Mouse (Mus musculus): ENCODE results near the gene Gpr4. TPM values are rescaled to one million over a fixed set of nuclear protein-coding genes. Genes with fewer than 3 reads are reported as not detected.

The Gpr4 gene
- polyA plus RNA-seq, 1 experiment from 2014 or later = 2.6 TPM

DNA sequence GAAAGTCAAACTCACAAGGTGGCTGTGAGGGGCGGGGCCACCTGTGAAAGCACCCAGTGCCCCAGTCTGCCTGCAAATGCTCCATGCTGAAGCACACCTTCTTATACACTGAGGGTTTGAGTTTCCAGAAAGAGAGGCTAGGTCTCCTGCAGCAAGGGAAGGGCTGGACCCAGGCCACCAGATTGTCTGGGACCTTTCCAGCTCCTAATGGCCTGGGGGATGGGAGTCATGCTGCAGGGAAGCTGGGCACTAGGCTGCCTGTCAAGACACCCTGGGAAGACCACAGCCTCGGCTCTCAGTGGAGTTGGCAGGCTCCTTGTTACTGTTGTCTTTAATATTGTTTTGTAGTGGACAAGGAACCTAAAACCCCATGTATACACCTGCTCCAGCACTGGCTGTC, 24.1 kb downstream of the Gpr4 start:
- Histone ChIP-seq H3K4me1 (replicated peaks; ENCODE audit: control insufficient read depth, insufficient read depth, low read length) (no peaks in the 10 kb centered on the region), H3K9me3 (ENCODE audit: control insufficient read depth, low read length) (no peaks in the 10 kb centered on the region), H3K4me3 (ENCODE audit: low read depth, low read length) (no peak overlapping the region), H3K36me3 (ENCODE audit: control insufficient read depth, insufficient read depth, low read length) (no peaks in the 10 kb centered on the region), H3K9ac (ENCODE audit: low read depth, low read length) (no peak overlapping the region), H3K27me3 (ENCODE audit: control insufficient read depth, insufficient read depth, low read length) (no peaks in the 10 kb centered on the region), H3K27ac (ENCODE audit: low read depth, low read length) (no peak overlapping the region), H3K4me2 (replicated peaks; ENCODE audit: low read depth, low read length) (no peak overlapping the region)
- ATAC-seq (ENCODE audit: low FRiP score) (no peak), DNase-seq (ENCODE audit: low spot score) (no peak)
- WGBS = 80% methylated on average over 2 of the region's 2 CpGs

DNA sequence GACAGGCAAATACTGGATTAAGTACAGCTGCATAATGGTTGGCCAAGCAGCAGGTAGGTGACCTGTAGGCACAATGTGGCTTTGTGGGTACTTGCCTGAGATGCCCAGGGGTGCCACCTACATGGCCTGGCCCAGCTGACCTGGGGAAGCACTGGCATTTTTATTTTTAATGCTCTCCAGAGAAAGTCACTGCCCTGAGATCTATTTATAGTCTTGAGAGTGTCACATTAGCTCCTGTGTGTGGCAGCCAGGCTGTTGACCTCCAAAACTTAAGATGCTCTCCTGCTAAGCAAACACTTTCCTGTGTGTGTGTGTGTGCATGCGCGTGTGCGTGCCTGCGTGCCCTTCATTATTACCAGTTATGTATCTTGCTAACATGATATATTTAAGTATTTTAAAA, 26.0 kb downstream of the Gpr4 start:
- no peak for ATAC-seq (ENCODE audit: low FRiP score)
- no peak overlapping the region for H3K4me2 ChIP-seq (replicated peaks; ENCODE audit: low read depth, low read length)
- no peak overlapping the region for H3K4me3 ChIP-seq (ENCODE audit: low read depth, low read length)
- no peak overlapping the region for H3K9ac ChIP-seq (ENCODE audit: low read depth, low read length)
- H3K4me1 ChIP-seq (replicated peaks; ENCODE audit: control insufficient read depth, insufficient read depth, low read length) = no peaks in the 10 kb centered on the region
- H3K36me3 ChIP-seq (ENCODE audit: control insufficient read depth, insufficient read depth, low read length) = no peaks in the 10 kb centered on the region
- WGBS = 98% methylated on average over 4 of the region's 4 CpGs
- no peak overlapping the region for H3K27ac ChIP-seq (ENCODE audit: low read depth, low read length)
- no peaks in the 10 kb centered on the region for H3K27me3 ChIP-seq (ENCODE audit: control insufficient read depth, insufficient read depth, low read length)
- no peaks in the 10 kb centered on the region for H3K9me3 ChIP-seq (ENCODE audit: control insufficient read depth, low read length)
- DNase-seq (ENCODE audit: low spot score) = no peak

DNA sequence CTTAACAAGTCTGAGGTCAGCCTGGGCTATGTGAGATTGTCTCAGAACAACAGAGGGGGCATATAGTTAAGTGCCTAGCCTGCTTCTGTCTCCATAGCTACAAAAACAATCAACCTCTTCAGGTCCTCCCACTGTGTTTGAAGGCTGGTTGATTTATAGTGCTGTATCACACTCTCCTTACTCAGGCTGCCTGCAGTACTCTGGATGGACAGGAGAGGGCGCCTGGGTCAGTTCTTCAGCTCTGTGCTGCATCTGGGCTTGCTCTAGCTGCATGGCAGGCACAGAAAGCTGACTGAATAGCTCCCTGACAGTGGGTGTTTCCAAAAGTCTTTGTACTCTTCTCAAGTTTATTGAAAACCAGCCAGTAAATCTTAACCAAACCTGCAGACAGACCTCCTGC, 27.1 kb downstream of the Gpr4 start:
- peak; percentile 95 for DNase-seq (ENCODE audit: low spot score)
- H3K36me3 ChIP-seq (ENCODE audit: control insufficient read depth, insufficient read depth, low read length) = 0 out of 2 replicates have a peak, but pooled peaks cover under 1% of the 10 kb centered on the region
- WGBS = 0% methylated on average over 1 of the region's 1 CpGs
- H3K9me3 ChIP-seq (ENCODE audit: control insufficient read depth, low read length) = no peaks in the 10 kb centered on the region
- H3K27me3 ChIP-seq (ENCODE audit: control insufficient read depth, insufficient read depth, low read length) = no peaks in the 10 kb centered on the region
- no peak overlapping the region for H3K9ac ChIP-seq (ENCODE audit: low read depth, low read length)
- no peaks in the 10 kb centered on the region for H3K4me1 ChIP-seq (replicated peaks; ENCODE audit: control insufficient read depth, insufficient read depth, low read length)
- no peak overlapping the region for H3K4me2 ChIP-seq (replicated peaks; ENCODE audit: low read depth, low read length)
- no peak overlapping the region for H3K4me3 ChIP-seq (ENCODE audit: low read depth, low read length)
- no peak overlapping the region for H3K27ac ChIP-seq (ENCODE audit: low read depth, low read length)
- ATAC-seq (ENCODE audit: low FRiP score) = peak; percentile 94

DNA sequence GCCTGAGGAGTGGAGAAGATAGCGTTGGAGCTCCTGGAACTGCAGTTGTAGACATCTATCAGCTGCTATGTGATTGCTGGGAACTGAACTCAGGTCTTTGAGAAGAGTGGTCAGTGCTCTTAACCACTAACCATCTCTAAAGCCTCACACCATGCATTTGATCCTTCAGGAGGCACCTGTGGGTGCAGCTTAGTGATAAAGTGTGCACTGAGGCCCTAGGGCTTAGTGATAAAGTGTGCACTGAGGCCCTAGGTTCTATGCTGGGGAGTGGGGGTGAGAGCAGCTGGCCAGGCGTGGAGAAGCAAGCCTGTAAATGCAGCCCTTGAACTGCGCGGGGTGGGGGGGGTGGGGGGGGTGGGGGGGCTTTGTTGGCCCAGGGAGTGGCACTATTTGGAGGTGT, 27.6 kb downstream of the Gpr4 start:
- 0 out of 2 replicates have a peak, but pooled peaks have one; percentile 4 for ATAC-seq (ENCODE audit: low FRiP score)
- no peaks in the 10 kb centered on the region for H3K4me1 ChIP-seq (replicated peaks; ENCODE audit: control insufficient read depth, insufficient read depth, low read length)
- 79% methylated on average over 1 of the region's 4 CpGs for WGBS
- H3K36me3 ChIP-seq (ENCODE audit: control insufficient read depth, insufficient read depth, low read length) = 0 out of 2 replicates have a peak, but pooled peaks cover 3% of the 10 kb centered on the region
- H3K9ac ChIP-seq (ENCODE audit: low read depth, low read length) = no peak overlapping the region
- H3K27ac ChIP-seq (ENCODE audit: low read depth, low read length) = no peak overlapping the region
- H3K27me3 ChIP-seq (ENCODE audit: control insufficient read depth, insufficient read depth, low read length) = no peaks in the 10 kb centered on the region
- H3K9me3 ChIP-seq (ENCODE audit: control insufficient read depth, low read length) = no peaks in the 10 kb centered on the region
- DNase-seq (ENCODE audit: low spot score) = no peak
- no peak overlapping the region for H3K4me3 ChIP-seq (ENCODE audit: low read depth, low read length)
- H3K4me2 ChIP-seq (replicated peaks; ENCODE audit: low read depth, low read length) = no peak overlapping the region

DNA sequence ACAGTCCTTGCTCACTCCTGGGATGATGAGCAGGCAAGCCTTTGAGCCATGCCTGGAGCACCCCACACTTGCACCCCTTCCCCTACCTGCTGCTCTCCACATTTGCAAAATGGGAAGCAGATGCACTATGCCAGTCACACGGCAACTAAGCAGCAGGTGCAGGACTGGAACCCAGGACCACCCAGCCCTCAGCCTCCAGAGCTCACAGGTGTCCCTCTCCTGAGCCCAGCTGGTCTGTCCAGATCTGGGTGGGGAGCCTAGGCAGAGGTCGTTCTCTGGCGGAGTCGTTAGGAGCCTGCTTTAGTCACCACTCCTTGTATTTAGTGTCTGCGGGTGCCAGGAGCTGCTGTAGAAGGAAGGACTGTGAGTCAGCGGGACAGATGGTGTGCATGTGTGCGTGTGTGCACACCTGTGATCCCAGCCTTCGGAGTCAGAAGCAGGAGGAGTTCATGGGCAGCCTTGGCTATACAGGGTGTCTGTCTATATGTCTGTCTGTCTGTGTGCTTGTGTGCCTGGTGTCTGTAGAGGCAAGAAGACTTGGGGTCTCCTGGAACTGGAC, 28.6 kb downstream of the Gpr4 start:
- H3K9me3 ChIP-seq (ENCODE audit: control insufficient read depth, low read length) = no peaks in the 10 kb centered on the region
- WGBS = 92% methylated on average over 8 of the region's 8 CpGs
- no peak overlapping the region for H3K9ac ChIP-seq (ENCODE audit: low read depth, low read length)
- no peaks in the 10 kb centered on the region for H3K27me3 ChIP-seq (ENCODE audit: control insufficient read depth, insufficient read depth, low read length)
- no peaks in the 10 kb centered on the region for H3K4me1 ChIP-seq (replicated peaks; ENCODE audit: control insufficient read depth, insufficient read depth, low read length)
- no peak overlapping the region for H3K4me2 ChIP-seq (replicated peaks; ENCODE audit: low read depth, low read length)
- no peak overlapping the region for H3K27ac ChIP-seq (ENCODE audit: low read depth, low read length)
- H3K4me3 ChIP-seq (ENCODE audit: low read depth, low read length) = no peak overlapping the region
- DNase-seq (ENCODE audit: low spot score) = no peak
- no peak for ATAC-seq (ENCODE audit: low FRiP score)
- H3K36me3 ChIP-seq (ENCODE audit: control insufficient read depth, insufficient read depth, low read length) = peaks cover 5% of the 10 kb centered on the region; the same call in 1 of the 2 replicates

DNA sequence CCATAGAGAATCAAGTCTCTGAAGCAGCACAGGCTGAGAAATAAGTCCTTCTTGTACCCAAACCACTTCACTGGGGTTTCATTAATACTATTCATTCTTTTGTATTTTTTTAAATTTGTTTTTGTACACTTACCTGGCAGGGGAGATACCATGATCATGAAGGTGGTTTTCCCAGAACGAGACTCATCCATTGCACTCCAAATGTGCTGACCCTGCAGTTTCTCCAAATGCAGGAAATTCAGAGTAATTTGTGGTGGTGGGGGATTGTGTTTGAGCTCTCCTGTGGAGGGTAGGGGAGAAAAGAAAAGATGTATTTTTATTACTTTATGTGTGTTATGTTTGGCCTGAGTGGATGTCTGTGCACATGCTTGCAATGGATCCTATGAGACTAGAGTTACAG, 29.7 kb downstream of the Gpr4 start:
- Histone ChIP-seq H3K4me3 (ENCODE audit: low read depth, low read length) (no peak overlapping the region), H3K4me2 (replicated peaks; ENCODE audit: low read depth, low read length) (no peak overlapping the region), H3K4me1 (replicated peaks; ENCODE audit: control insufficient read depth, insufficient read depth, low read length) (no peaks in the 10 kb centered on the region), H3K9me3 (ENCODE audit: control insufficient read depth, low read length) (no peaks in the 10 kb centered on the region), H3K27me3 (ENCODE audit: control insufficient read depth, insufficient read depth, low read length) (no peaks in the 10 kb centered on the region), H3K27ac (ENCODE audit: low read depth, low read length) (no peak overlapping the region), H3K36me3 (ENCODE audit: control insufficient read depth, insufficient read depth, low read length) (peaks cover 8% of the 10 kb centered on the region), H3K9ac (ENCODE audit: low read depth, low read length) (no peak overlapping the region)
- ATAC-seq (ENCODE audit: low FRiP score) = no peak
- no peak for DNase-seq (ENCODE audit: low spot score)
- WGBS = 100% methylated on average over 1 of the region's 1 CpGs

DNA sequence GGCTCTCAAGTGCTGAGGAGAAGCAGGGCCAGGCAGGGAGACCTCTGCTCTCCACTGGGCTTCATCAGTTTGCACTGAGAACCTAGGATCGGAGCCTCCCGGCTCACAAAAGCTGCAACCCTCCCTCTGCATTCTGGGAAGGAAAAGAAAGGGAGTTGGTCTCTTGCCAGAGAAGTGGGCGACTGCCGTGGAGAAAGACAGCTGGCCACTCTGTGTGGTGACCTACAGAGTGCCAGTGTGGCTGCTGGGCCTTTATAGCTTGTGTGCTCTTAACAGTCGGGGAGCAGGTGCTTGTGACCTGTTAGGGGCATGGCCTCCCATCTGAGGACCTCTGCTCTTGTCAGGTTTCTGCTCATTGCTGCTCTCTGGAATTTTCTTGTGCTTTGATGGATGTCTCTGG, 31.5 kb downstream of the Gpr4 start:
- H3K36me3 ChIP-seq (ENCODE audit: control insufficient read depth, insufficient read depth, low read length) = peaks cover 13% of the 10 kb centered on the region
- H3K27ac ChIP-seq (ENCODE audit: low read depth, low read length) = no peak overlapping the region
- no peak for DNase-seq (ENCODE audit: low spot score)
- no peaks in the 10 kb centered on the region for H3K27me3 ChIP-seq (ENCODE audit: control insufficient read depth, insufficient read depth, low read length)
- H3K9me3 ChIP-seq (ENCODE audit: control insufficient read depth, low read length) = no peaks in the 10 kb centered on the region
- ATAC-seq (ENCODE audit: low FRiP score) = no peak
- no peak overlapping the region for H3K4me2 ChIP-seq (replicated peaks; ENCODE audit: low read depth, low read length)
- no peaks in the 10 kb centered on the region for H3K4me1 ChIP-seq (replicated peaks; ENCODE audit: control insufficient read depth, insufficient read depth, low read length)
- H3K4me3 ChIP-seq (ENCODE audit: low read depth, low read length) = no peak overlapping the region
- H3K9ac ChIP-seq (ENCODE audit: low read depth, low read length) = no peak overlapping the region
- WGBS = 91% methylated on average over 5 of the region's 5 CpGs

DNA sequence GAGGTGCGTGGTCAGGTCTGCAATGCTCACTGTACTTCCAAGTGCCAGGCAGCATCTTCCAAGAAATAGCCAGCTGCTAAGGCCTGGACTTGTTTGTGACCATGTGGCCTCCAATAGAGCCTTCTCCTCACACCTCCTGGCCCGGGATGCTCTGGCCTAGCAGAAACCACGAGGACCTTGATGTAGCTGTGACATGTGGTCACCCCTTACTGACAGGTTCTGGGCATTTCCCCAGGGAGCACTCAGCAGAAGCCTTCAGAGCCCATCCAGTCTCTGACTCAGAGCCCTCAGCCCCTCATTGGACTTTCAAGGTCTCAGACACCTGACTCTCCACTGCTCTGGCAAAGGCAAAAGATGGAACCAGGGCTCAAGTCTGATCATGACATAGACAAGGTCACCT, 32.7 kb downstream of the Gpr4 start:
- Histone ChIP-seq H3K27ac (ENCODE audit: low read depth, low read length) (no peak overlapping the region), H3K4me2 (replicated peaks; ENCODE audit: low read depth, low read length) (no peak overlapping the region), H3K4me1 (replicated peaks; ENCODE audit: control insufficient read depth, insufficient read depth, low read length) (no peaks in the 10 kb centered on the region), H3K4me3 (ENCODE audit: low read depth, low read length) (no peak overlapping the region), H3K9ac (ENCODE audit: low read depth, low read length) (no peak overlapping the region), H3K9me3 (ENCODE audit: control insufficient read depth, low read length) (no peaks in the 10 kb centered on the region), H3K27me3 (ENCODE audit: control insufficient read depth, insufficient read depth, low read length) (no peaks in the 10 kb centered on the region), H3K36me3 (ENCODE audit: control insufficient read depth, insufficient read depth, low read length) (peaks cover 13% of the 10 kb centered on the region)
- 95% methylated on average over 3 of the region's 3 CpGs for WGBS
- DNase-seq (ENCODE audit: low spot score) (no peak), ATAC-seq (ENCODE audit: low FRiP score) (no peak)

DNA sequence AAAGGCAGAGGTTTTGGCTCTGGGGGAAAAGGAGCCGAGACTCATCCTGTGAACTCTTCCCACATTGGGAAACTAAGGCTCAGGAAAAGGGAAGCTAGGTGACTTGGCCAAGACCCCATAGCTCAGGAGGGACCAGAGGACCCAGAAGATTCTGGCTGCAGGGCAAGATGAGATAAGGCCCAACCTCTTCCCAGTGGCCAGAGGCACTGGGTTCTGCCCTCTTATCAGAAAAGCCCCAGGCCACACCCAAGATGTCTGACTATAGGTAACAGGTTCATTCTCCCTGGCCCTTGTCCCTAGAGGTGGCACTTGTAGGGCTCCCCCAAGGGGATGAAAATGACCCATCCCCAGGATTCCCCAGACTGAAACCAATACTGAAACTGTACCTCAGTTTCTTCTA, 34.5 kb downstream of the Gpr4 start:
- Histone ChIP-seq H3K27ac (ENCODE audit: low read depth, low read length) (no peak overlapping the region), H3K4me1 (replicated peaks; ENCODE audit: control insufficient read depth, insufficient read depth, low read length) (no peaks in the 10 kb centered on the region), H3K36me3 (ENCODE audit: control insufficient read depth, insufficient read depth, low read length) (peaks cover 13% of the 10 kb centered on the region), H3K9ac (ENCODE audit: low read depth, low read length) (no peak overlapping the region), H3K4me3 (ENCODE audit: low read depth, low read length) (no peak overlapping the region), H3K4me2 (replicated peaks; ENCODE audit: low read depth, low read length) (no peak overlapping the region), H3K9me3 (ENCODE audit: control insufficient read depth, low read length) (no peaks in the 10 kb centered on the region), H3K27me3 (ENCODE audit: control insufficient read depth, insufficient read depth, low read length) (no peaks in the 10 kb centered on the region)
- DNase-seq (ENCODE audit: low spot score) (no peak), ATAC-seq (ENCODE audit: low FRiP score) (no peak)
- WGBS = 97% methylated on average over 1 of the region's 1 CpGs
